Mouse (Mus musculus) retina, postnatal 1 day (tissue): ENCODE measurements at regions not wholly inside any gene's neighbourhood (a gene's known extent, or its start where the extent isn't known, plus 50 kb on each side); places are given as distances from the start of the nearest gene placed in this dataset.
"Not testable (repeated sequence)": the region's sequence is repeated elsewhere in the genome, so short reads cannot be mapped to it uniquely, and the experiment has no call there.

Source experiments
- DNase-seq: peaks from one replicate; pipeline ENCODE4 v3.0.0-alpha.2; 2012

GRCm38 (mm10) chr17:61337094-61337493 lies 1544.0 kb downstream of the Efna5 start:
- DNase-seq: no peak

DNA sequence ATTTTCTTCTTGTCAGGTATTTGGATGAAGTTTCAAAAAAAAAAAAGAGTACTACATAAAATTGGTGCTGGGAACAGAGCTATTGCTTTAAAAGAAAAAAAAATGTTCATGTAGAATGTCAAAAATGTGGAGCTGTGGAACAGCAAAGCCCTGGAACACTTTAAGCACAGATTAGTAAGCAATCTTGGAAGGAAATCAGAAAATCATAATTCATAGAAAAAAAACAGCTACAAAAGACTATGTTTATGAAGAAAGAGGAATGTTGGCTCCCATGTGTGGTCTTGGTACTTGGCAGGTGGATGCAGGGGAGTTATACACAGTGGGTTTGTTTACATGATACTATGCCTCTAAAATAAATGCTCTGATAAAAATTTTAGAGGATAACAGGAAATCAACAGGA lies 1555.7 kb downstream of the Efna5 start:
- DNase-seq: no peak

- no peak for DNase-seq
Measured at GRCm38 (mm10) chr17:61320865-61321264, 1560.3 kb downstream of the Efna5 start.

DNA sequence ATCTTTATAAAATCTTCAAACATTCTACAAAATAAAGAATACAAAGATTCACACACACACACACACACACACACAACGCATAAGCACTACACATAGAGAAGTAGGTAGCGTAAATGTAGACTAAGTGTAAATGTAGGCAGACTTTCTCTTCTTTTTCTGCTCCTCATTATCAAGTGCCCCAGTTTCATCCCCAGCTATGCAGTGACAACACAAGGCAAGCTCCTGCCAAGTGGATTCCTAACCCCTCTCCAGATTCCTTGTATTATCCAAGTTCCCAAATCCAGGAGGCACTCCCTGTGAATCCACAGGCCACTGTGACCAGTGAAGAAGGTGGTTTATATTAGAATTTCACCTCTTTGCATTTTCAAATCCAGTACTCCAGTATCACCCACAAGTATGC lies 1567.7 kb downstream of the Efna5 start:
- DNase-seq: no peak

DNA sequence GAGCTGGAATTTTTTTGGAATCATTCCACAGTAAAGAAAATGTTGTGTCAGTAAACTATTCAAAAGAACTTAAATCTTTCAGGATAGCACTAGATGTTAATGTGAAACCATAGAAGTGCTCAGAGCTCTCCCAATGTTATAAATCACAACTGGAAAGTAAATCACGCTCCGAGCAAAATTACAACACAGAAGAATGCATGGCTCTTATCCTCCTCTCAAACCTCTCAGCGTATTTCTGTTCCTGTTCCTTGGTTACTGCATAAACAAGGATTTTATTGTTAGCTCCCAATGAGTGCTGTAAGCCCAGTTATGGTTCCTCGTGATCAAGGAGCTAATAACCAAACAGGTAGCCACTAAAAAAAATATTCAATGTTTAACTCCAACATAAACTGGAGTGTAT lies 1569.9 kb downstream of the Efna5 start:
- DNase-seq: no peak

- no peak for DNase-seq
Measured at GRCm38 (mm10) chr17:61303611-61304010, 1577.5 kb downstream of the Efna5 start.

- DNase-seq: peak; percentile 42
Measured at GRCm38 (mm10) chr17:61301984-61302383, 1579.1 kb downstream of the Efna5 start.

DNA sequence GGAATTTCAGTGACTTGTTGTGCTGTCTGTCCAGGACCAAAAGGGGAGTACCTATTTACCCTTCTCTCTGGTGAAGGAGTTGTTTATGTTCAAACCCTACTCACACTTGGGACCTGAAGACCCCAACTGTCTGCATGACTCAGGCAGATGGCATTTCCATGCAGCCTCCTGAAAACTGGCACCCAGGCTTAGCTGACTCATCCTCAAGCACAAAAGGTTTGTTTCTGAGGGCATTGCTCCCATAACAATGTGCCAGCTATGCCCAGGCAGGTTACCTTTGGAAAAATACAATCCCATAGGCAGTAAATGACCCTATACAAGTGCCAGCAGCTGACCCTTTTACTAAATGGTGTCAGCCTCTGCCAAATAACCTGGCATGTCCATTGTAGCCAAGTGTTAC lies 1579.9 kb downstream of the Efna5 start:
- no peak for DNase-seq

DNA sequence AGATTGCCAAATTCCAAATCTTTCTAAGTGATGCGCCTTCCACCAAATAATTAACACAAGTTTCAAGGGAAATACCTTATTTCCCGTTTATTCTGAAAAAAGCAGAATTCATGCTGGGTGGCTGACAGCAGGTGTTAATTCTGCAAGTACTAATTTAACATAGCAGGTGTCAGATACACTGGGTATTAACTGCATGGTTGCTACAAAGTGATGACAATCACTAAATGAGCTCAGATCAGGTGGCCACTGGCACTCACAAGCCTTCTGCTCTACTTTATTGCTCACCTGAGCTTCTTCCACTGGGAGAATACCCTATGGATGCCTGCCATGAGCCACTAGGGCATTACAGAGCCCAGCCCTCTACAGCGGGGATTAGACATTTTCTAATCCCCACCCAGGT lies 1590.0 kb downstream of the Efna5 start:
- DNase-seq: no peak

DNA sequence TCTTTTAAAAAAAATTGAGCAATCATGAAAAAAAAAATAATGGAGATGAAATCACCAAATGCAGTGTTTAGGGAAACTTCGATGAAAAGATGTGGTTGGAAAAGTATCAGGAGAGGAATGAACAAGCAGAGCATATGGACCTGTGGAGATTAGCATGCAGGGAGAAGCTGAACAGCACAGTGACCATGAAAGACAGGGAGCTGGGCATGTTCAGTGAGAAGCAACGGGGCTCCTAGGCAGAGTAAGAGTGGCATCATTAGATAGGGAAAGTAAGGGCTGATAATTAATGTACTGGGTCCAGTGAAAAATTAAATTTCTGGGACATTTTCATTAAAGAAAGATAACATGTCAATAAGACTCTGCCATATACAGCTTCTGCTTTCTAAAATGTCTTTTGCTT lies 1592.5 kb downstream of the Efna5 start:
- DNase-seq: no peak

- no peak for DNase-seq
Measured at GRCm38 (mm10) chr17:61273631-61274030, 1607.5 kb downstream of the Efna5 start.

DNA sequence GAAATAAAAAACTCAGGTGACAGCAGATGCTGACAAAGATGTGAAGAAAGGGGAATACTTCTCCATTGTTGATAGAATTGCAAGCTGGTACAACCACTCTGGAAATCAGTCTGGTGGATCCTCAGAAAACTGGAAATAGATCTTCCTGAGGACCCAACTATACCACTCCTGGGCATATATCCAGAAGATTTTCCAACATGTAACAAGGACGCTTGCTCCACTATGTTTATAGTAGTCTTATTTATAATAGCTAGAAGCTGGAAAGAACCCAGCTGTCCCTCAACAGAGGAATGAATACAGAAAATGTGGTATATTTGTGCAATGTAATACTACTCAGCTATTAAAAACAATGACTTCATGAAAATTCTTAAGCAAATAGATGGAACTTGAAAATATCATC lies 1624.6 kb downstream of the Efna5 start:
- not testable (repeated sequence) for DNase-seq

DNA sequence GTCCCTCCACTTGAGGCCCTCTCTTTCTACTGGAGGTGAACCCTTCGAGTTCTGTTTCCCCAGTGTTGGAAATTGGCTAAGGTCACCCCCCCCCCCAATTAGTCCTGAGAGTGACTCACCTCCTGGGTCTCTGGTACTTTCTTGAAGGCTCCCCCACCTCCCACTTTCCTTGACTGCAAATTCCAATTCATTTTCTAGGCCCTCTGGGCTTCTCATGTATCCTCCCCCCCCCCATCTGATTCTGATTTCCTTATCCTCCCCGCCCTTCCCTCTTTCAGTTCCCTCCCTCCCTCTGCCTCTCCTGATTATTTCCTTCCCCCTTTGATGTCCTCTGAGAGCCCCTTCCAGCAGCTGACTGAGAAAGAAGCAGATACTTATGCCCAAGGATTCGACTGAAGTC lies 1632.7 kb downstream of the Efna5 start:
- no peak for DNase-seq

- DNase-seq: no peak
Measured at GRCm38 (mm10) chr17:61217198-61217722, 1663.9 kb downstream of the Efna5 start.

GRCm38 (mm10) chr17:61204316-61204715 lies 1676.8 kb downstream of the Efna5 start:
- no peak for DNase-seq

- DNase-seq: not testable (repeated sequence)
Measured at GRCm38 (mm10) chr17:61187880-61188279, 1693.2 kb downstream of the Efna5 start.

GRCm38 (mm10) chr17:61176586-61176985 lies 1704.5 kb downstream of the Efna5 start:
- no peak for DNase-seq

DNA sequence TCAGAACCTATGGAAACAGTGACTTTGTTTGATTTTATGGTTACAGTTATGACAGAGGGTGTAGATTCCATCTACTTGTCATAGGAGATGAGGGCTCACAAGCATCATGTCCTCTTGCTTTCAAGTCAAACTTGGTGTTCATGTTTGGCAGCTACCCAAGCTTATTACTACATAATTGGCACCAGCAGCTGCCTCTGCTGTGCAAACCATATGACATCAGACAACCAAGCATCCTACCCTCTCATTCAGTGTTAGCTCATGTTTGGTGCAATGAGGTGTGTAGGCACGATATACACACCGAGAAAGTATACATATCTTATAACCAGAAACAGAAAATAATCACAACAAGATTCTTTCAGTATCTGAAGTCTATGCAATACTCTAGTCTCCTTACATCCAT lies 1721.7 kb downstream of the Efna5 start:
- DNase-seq: peak; percentile 65

GRCm38 (mm10) chr17:61137006-61137405 lies 1744.1 kb downstream of the Efna5 start:
- DNase-seq: no peak

DNA sequence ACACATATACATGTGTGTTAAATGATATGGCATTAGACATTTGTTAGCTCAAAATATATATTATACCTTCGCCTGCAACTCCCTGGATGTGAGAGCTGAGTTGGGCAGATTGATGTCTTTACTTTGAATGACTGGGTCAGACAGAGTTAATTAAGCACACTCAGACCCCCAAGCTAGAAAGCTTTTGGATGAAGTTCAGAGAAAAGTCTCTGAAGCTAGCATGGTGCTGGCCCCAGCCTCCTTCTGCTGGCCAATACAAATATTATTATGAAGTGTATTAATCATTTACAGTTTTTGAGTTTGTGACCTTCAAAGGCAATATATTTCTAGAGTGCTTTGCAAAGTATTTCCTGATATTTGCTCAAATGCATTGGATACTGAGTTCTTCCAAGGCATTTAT lies 1753.3 kb downstream of the Efna5 start:
- no peak for DNase-seq

- no peak for DNase-seq
Measured at GRCm38 (mm10) chr17:61106302-61106701, 1774.8 kb downstream of the Efna5 start.

DNA sequence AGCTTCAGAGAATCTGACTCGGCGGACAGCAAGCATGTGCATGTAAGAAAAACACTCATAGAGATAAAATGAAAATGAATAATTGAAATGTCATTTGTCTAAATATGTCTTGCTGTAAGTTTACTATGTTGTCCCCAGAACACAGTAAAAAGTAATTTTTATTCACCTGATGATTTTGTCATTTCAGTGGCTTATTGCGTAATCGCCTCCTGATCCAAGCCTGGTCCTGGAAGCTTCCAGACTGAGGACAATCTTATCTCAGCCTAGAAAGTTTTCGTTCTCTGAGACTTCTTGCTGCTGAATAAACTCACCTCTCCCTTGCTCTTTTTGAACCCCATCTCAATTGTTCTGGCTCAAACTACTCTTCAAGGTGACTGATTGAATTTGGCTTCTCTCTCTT lies 1820.7 kb downstream of the Efna5 start:
- DNase-seq: no peak

- DNase-seq: no peak
Measured at GRCm38 (mm10) chr17:61058471-61058870, 1822.6 kb downstream of the Efna5 start.

DNA sequence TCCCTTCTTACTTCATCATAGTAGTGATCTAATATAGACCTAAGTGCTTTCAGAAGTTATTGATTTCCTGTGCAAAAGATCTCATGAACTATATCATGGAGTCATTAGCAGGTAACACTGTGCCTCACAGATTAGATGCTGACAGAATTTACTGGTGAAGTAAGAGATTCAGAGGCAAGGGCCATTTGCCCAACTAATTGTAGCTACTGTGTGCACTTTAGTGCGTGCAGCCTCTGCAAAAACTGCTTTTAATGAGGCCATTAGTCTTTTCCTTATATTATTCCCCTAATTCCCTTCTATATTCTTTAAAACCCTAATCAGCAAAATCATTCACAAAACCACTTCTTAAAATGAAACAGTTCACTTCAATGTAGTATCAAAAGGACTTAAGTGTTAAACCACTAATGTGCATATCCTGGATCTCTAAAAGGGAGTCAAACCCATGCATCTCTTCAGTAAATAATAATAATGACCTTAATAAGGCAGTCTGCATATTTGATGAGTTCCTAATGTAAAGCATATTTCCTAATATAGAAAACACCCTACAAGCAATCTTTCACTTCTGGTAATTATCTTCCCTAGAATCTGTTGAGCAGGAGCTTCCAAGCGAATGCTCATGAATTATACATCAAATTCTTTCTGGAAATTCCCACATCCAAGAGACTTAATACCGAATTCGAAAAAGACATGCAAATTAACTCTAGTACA lies 1847.4 kb downstream of the Efna5 start:
- no peak for DNase-seq

DNA sequence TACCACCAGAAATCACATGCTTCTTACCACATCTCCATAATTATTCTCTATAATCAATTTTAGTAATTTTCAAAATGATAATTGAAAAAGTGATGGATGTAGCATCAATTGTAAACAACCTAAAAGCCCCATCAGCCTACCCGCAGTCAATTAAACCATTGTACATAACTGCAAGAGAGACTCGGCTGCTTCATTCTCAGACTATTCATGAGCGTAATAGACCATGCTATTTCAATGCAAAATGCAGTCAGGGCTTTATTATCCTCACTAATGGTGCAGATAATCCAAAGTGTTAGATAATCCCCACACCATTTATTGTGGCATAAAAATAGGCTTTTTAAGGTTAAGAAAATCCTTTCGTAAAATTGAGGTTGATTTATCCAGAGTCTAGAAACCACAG lies 1862.5 kb downstream of the Efna5 start:
- no peak for DNase-seq
